Mouse (Mus musculus) brain, embryonic 18.5 days (tissue): ENCODE data around the gene Cited1.
"Not testable (repeated sequence)": the region's sequence is repeated elsewhere in the genome, so short reads cannot be mapped to it uniquely, and the experiment has no call there.

ENCODE experiments used
- DNase-seq: peaks from one replicate; pipeline ENCODE4 v3.0.0-alpha.2; 2012; ENCODE audit warnings: low read depth, low spot score

Cited1 gene

DNA sequence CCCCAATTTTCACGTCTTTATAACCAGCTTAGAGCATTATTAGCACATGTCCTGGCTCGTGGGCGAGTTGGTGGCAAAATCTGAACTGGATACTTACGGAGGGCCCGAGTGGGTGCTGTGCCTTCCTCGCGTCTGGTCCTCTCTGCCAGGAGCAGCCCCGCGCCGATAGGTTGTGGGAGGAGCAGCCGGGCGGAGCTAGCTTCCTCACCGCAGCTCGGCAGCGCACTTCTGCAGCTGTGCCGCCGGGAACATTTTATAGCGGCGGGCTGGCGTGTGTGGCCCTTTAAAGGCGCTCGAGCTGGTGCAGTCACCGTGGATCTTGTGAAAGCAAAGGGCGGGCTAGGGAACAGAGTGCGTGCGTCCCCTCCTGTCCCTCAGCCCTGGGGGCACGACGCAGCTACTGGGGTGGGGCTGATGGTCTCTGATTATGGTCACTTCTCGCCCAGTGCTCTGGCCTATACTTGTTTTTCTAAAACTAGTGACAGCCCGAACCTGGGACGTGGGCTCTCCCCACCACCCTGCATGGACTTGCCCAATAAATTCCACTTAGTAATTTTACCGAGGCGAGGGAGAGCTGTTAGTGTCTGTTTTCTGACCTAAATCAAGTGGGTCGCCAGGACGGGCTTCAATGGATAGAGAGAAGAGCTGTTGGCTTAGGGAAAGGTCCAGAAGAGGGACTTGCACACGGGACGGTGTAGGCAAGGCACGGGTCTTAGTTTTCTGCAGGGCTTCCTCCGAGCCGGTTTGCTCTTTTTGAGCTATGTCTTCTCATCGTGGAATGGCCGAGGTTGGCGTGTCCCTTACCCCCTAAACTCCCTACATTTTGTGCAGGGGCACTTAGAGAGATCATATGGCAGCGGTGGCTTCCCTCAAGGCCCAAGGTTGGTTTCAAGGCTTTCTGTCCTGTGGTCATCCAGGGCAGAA, at the start of gene Cited1:
Gene Cited1 (minus strand): TSS at position 245 of the 924 bp plus-strand sequence.
- DNase-seq, result peak; percentile 61

DNA sequence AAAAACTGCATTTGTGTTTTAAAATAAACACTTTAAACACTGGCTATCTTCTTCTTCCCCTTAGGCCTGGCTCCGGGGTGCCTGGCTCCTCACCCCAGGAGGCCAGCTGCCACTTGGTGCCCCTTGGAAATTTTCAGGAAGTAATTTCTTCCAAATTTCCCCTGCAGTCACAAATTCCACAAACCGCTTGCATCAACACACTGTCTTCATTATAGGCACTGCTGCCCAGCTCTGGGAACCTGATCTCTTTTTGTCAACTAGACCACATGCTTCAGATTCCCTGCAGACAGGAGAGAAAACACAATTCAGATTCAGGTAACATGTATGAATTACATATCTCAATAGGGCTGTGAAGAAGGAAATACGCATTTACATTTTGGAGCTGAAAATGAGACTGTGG, 32.9 kb upstream of the Cited1 start:
- no peak for DNase-seq

DNA sequence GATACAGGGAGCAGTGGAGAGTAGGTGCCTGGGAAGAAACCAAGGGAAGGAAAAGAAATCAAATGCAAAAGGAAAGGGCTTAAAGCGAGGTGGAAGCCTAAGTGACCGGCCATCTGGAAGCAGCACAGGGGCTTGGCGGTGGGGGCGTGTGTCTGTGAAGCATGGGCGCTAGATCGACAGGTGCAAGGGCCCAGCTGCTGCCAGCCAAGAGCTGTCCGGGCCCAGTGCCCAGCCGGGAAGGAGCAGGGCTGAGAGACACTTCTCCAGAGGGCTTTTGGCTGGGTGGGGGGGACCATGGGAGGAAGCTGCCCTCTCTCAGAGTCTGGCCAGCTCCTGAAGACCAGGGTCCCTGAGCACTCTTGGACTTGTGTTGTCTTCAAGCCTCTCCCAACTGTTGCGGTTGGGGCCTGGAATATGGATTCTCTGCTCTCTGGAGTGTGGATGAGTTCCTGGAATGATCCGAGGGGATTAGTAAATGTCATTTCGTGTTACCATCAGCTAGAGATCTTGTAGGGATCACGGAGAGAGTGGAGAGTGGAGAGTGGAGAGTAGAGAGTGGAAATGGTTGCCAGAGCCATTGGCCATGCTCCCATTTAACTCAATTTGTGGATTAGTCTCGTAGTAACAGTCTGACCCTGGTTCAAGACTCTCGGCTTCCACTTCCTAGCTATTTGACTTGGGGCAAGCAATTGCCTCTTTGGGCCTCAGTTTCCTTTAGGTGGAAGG, 10.8 kb upstream of the Cited1 start:
- DNase-seq, result no peak

DNA sequence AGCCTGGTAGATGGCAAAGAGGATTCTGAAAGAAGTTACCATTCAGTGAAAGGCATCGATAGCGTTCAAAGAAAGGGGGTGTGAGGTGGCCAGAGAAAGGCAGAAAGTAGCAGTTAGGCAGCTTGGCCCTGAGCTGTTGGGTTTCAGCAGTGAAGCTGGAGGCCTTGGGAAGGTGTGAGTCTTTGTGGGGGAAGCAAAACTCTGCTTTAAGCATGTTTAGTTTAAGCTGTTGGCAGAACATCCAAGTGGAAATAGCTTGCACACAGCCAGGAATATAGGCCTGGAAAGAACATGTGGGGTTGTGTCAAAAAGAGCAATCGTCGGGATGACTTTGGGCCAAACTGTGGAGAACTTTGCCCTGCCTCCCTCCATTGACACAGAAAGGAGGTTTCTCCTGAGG, 7.8 kb upstream of the Cited1 start:
- DNase-seq, result no peak

DNA sequence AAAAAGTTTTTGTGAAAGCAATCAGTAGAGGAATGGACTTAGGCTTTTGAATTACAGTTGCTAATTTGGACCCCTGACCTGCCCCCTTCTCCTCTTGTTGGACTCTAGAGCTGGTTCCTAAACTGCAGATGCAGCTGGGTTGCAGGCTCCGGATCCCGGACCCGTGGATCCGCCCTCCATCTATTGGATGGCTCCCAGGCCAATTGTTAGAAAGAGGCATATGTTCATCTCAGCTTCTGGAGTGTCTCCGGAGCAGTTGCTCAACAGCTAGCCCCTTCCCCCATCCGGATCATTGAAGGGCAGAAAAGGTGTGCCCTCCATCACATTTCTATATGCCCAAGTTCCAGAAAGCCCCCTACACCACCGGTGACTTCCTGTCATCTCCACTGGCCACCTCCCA, 1.9 kb upstream of the Cited1 start:
- DNase-seq, result no peak

DNA sequence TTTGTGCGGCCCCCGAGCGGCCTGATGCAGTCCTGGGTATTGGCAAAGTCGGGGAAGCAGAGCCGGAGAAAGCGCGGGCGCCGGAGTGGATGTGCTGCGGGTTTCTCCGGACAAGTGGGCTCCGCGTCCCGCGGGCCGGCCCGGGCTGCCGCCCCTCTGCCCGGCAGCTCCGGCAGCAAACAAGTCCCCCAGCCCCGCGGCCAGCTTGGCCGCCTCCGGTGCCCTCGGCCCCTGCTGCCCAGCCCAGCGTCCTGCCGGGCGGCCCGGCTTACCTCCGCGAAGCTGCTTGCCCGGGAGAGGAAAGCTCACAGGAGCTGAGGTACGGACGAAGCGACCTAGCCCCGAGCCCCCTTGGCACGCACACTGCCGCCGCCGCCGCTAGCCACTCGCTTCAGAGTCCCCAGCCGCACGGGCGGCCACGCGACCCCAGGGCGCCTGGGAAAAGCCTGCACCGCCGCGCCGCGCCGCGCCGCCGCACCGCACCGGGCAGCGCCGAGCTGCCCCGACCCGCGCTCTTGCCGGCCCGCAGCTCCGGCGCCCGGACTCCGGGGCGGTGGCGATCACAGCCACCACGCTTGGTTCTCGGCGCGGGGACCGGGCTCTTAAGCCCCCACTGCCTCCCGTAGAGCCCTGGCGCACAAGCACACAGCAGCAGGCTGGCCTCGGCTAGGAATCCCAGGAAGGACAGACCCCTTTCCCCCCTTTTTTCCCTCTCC, 602 bp downstream of the Cited1 start:
- DNase-seq, result no peak

DNA sequence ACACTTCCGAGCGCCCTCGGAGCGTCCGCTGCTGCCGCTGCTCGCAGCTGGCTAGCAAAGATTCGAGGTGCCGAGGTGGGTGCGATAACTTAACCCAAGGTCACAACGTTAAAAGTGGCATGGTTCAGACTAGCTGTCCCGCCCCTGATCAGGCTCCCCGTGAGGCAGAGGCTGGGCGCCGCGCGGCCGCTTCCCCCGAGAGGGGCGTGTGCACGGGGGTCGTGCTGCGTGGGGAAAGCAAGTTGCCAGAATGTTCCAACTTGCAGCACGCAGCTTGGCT, 1.1 kb downstream of the Cited1 start:
- no peak for DNase-seq

DNA sequence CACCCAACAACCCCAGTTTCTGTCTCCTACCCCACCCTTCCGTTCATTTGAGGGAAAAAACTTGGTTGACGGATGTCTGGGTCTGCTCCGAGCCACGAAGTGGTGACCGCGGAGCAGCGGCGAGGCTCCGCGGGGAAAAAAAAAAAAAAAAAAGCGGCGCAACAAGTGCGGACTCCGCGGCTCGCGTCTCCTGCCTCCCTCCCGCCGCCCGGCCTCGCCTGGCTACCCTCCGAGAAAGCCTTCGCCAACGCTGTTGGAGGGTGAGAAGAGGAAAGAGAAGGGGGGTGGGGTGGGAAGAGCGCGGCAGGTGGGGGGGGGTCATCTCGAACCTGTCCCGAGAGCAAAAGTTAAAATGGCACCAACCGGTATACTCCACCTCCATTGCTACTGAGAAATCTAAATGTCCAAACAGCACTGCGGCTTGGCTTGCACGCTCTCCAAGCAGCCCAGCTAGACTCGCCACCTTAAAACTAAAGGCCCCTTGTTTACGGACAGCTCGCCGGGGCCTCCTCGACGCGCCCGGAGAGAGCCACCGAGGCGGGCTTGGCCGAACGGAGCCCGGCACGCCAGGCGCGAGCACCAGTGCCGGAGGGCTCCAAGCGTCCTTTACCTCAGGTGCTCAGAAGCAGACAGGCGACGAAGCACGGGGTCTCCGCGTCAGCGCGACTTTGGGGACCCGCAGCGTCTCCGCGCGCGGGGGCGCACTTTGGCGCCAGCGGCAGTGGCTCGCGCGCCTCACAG, 1.7 kb downstream of the Cited1 start:
- DNase-seq, result no peak

DNA sequence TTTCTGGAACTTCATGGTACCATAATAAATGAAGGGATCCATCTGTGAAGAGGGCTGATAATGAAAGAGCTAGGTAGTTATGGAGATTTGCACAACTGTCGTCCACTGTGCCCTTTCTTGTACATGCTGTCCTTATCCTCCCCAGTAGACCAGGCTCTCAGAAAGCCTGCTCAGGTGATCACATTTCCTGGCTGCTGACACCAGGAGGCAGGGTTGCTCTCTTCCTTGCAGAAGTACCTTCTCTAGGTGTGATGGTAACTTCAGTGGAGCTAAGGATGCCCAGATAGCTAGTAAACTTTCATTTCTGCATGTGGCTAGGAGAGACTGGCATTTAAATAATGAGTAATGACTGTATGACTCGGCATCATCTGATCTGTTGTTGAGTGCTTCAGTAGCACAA, 7.6 kb downstream of the Cited1 start:
- no peak for DNase-seq

DNA sequence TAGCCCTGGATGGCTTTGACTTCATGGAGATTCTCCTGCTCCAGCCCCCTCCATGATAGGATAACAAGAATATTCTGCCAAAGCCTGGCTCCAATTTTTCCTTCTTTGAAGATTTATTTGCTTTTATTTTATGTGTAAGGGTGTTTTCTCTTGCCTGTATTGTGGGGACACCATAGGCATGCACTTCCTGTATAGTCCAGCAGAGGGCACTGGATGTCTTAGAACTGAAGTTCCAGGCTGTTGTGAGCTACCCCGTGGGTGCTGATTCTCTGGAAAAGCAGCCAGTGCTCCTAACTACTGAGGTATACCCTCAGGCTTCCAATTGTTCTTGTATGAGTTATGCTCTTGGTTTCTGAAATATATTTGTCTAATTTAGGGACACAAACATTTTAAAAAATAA, 32.9 kb downstream of the Cited1 start:
- no peak for DNase-seq

DNA sequence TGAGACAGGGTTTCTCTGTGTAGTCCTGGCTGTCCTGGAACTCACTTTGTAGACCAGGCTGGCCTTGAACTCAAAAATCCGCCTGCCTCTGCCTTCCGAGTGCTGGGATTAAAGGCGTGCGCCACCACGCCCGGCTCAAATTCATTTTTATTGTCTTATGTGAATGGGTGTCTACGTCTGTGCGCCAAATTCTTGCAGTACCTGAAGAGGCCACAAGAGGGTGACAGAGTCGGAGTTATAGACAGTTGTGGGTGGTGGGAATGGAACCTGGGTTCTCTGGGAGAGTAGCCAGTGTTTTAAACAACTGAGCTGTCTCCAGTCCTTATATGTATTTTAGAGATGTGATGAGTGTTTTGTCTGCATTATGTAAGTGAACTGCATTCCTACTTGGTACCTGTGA, 36.6 kb downstream of the Cited1 start:
- not testable (repeated sequence) for DNase-seq
